Mouse (Mus musculus) myocyte (in vitro differentiated cells): ENCODE measurements at regions not wholly inside any gene's neighbourhood (a gene's known extent, or its start where the extent isn't known, plus 50 kb on each side); places are given as distances from the start of the nearest gene placed in this dataset.

Source experiments
- CEBPB ChIP-seq: IDR thresholded peaks from 2 replicates; pipeline ENCODE4 v1.6.1; 2011; ENCODE audit warnings: mild to moderate bottlenecking, moderate library complexity; ENCODE audit not compliant: poor library complexity, insufficient read depth, severe bottlenecking
- E2F4 ChIP-seq: IDR thresholded peaks from one replicate; pipeline ENCODE4 v1.6.1; 2011; ENCODE audit warnings: mild to moderate bottlenecking, control low read depth, moderate library complexity; ENCODE audit not compliant: insufficient read depth
- MAX ChIP-seq: IDR thresholded peaks from one replicate; pipeline ENCODE4 v1.6.1; 2011; ENCODE audit warnings: low read depth, mild to moderate bottlenecking, control low read depth
- MYOD1 ChIP-seq, 3 experiments: IDR thresholded peaks; one replicate each; pipeline ENCODE4 v1.6.1; 2011; ENCODE audit warnings: control low read depth in 2 of 3, low read depth in 2 of 3, mild to moderate bottlenecking in 2 of 3, moderate library complexity in 1 of 3; ENCODE audit not compliant: insufficient read length in 2 of 3, control insufficient read depth in 1 of 3
- MYOG ChIP-seq, 3 experiments: IDR thresholded peaks; one replicate each; pipeline ENCODE4 v1.6.1; 2011; ENCODE audit warnings: control low read depth in 2 of 3, low read depth in 2 of 3, mild to moderate bottlenecking in 2 of 3; ENCODE audit not compliant: insufficient read length in 2 of 3, control insufficient read depth in 1 of 3, insufficient read depth in 1 of 3
- POLR2A ChIP-seq: IDR thresholded peaks from one replicate; pipeline ENCODE4 v1.6.1; 2011; ENCODE audit warnings: low read depth, mild to moderate bottlenecking, control low read depth, moderate library complexity; ENCODE audit not compliant: insufficient read length
- TCF12 ChIP-seq: IDR thresholded peaks from one replicate; pipeline ENCODE4 v1.6.1; 2011; ENCODE audit warnings: mild to moderate bottlenecking, control low read depth; ENCODE audit not compliant: poor library complexity, insufficient read depth, severe bottlenecking
- USF1 ChIP-seq: IDR thresholded peaks from one replicate; pipeline ENCODE4 v1.6.1; 2011; ENCODE audit warnings: low read depth, mild to moderate bottlenecking, control low read depth, moderate library complexity

DNA sequence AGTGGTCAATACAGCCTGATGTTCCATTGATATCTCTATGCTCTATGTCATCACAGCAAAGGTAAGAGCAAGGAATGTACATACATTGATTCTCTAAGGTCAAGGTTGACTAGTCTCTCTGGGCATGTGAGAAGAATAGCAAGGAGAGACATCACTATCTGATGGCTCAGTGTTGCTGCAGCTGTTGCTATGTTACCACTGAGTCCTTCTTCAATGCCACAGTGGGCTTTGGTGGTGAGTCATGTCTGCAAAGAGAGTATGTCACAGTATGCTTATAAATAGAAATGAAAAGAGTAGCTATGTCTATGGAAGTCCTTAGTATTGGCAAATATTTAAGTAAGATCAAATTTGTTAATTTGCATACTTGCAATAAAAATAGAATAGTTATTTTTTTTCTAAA, 326.3 kb downstream of the Cd109 start:
- TF ChIP-seq CEBPB (no peak), MYOG (IDR thresholded peaks at IDR 0.05; ENCODE audit: control insufficient read depth in 1 of 3, insufficient read depth in 1 of 3, insufficient read length in 2 of 3, low read depth in 2 of 3) (no peak), USF1 (no peak), POLR2A (no peak), MAX (no peak), E2F4 (no peak), TCF12 (no peak), MYOD1 (IDR thresholded peaks at IDR 0.05; ENCODE audit: control insufficient read depth in 1 of 3, insufficient read length in 2 of 3, low read depth in 2 of 3) (peak in 2 of 3 experiments; percentile 43 to 52)
